Mouse (Mus musculus) brain, embryonic 14.5 days (tissue): ENCODE measurements around the gene Hivep1.

Experiments
- CTCF ChIP-seq: fragments of 200-500 bp; IDR thresholded peaks from 2 replicates; pipeline ENCODE4 v1.5.1; 2012; ENCODE audit warnings: inconsistent platforms, mild to moderate bottlenecking, moderate library complexity, borderline replicate concordance; ENCODE audit not compliant: insufficient read depth, insufficient read length; ENCODE audit errors: extremely low read depth
- POLR2A ChIP-seq: fragments of 200-500 bp; IDR thresholded peaks from 2 replicates; pipeline ENCODE4 v1.6.1; 2012; ENCODE audit warnings: mild to moderate bottlenecking, inconsistent platforms, borderline replicate concordance; ENCODE audit not compliant: poor library complexity, insufficient read depth, insufficient read length, severe bottlenecking; ENCODE audit errors: extremely low read depth

- TF ChIP-seq CTCF (no peak), POLR2A (no peak)
Observed at GRCm38 (mm10) chr13:42103486-42104166, 51.8 kb downstream of the Hivep1 start.
